Mouse (Mus musculus): Measurements from ENCODE around the gene Dhx34. TPM values are rescaled to one million over a fixed set of nuclear protein-coding genes. Genes with fewer than 3 reads are reported as not detected.
A peak's percentile ranks its signal among the peaks of the same experiment; 100 is the strongest.

Gene Dhx34
- polyA plus RNA-seq, 1 experiment from 2014 or later = 19.0 TPM

DNA sequence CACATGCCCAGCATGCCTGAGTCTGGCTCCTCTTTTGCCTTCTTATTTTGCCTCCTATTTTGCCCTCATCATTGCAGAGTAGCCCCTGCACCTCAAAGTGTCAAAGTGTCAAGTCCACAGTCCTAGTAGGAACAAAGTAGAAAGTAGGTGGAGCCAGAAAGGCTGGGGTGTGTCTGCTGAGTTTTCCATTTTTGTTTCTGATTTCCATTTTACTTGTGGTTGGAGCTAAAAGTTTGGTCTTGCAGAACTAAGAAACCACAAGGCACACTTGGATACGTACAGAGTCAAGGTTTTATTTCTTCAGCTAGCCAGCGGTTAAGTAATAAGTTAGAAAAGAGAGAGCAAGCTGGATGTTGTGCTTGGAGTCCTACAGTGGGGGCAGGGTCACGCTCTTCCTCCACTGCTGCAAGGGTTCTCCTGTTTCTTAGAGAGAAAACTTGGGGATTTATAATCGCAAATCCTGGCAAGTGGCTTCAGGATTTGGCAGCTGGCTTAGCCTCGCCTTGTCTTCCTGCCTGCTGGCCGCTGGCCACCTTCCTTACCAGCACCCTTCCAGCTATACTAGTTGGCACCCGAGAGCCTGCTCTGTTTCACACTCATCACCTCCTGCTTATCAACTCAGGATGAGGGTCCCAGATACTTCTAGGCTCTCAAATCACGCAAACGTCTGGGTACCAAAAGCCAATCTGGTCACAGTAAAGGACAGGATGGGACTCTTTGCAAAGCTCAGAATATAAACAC is 66.5 kb downstream of the Dhx34 start:
- DNase-seq (ENCODE audit: low spot score) = no peak
- H3K9me3 ChIP-seq = no peaks in the 10 kb centered on the region
- 75% methylated on average over 9 of the region's 9 CpGs for WGBS
- H3K36me3 ChIP-seq (replicated peaks) = no peaks in the 10 kb centered on the region; the same call in 1 of the 2 replicates
- no peak overlapping the region for H3K4me3 ChIP-seq
- peaks cover 6% of the 10 kb centered on the region for H3K4me1 ChIP-seq
- H3K27me3 ChIP-seq (replicated peaks; ENCODE audit: low read depth, poor library complexity, severe bottlenecking) = peaks cover 35% of the 10 kb centered on the region
- no peak overlapping the region for H3K27ac ChIP-seq (replicated peaks)

- Histone ChIP-seq H3K27ac (replicated peaks) (no peak overlapping the region), H3K4me3 (no peak overlapping the region), H3K36me3 (replicated peaks) (no peaks in the 10 kb centered on the region; the same call in 1 of the 2 replicates), H3K27me3 (replicated peaks; ENCODE audit: low read depth, poor library complexity, severe bottlenecking) (peaks cover 17% of the 10 kb centered on the region), H3K4me1 (peaks cover under 1% of the 10 kb centered on the region; the same call in 1 of the 2 replicates), H3K9me3 (no peaks in the 10 kb centered on the region)
- DNase-seq (ENCODE audit: low spot score) = peak; percentile 67
- 20% methylated on average over 10 of the region's 10 CpGs for WGBS
These were observed 68.3 kb downstream of the Dhx34 start for GRCm38 (mm10) chr7:16153522-16153921.

DNA sequence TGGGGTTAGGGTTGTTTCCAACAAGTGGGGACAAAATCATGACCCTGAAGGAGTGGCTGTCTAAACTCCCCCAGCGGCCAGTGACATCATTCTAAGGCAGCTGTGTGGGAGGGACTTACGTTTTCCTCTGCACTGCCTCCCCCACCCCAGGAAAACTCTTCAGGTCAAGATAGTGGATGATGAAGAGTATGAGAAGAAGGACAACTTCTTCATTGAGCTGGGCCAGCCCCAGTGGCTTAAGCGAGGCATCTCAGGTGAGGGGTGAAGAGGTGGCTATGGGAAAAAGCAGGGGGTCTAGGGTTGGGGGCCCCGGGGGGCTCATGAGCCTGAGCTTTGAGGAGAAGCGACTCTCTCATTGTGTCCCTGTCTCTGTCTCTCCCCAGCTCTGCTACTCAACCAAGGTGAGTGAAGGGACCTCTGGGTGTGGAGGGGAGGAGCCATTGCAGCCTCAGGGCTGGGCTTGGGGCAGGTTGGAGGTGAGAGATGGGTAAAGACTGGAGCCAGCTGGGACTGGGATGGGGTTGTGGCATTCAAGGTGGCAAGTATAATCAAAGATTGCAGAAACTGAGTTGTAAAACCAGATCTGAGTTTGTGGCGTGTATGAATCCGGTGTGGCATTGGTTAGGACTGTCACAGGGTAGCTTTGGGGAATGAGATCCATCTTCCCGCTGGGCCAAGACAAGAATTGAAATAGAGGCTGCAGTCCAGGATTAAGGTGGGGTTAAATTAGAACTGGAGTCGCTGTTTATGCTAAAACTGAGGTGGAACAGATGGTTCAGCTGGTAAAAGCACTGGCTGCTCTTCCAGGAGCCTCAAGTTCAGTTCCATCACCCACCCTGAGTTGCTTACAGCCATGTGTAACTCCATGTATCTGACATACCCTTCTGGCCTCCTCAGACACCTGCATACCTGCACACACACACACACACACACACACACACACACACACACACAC is 71.4 kb downstream of the Dhx34 start:
- peaks cover 21% of the 10 kb centered on the region for H3K27me3 ChIP-seq (replicated peaks; ENCODE audit: low read depth, poor library complexity, severe bottlenecking)
- H3K4me1 ChIP-seq = no peaks in the 10 kb centered on the region
- no peak for DNase-seq (ENCODE audit: low spot score)
- H3K4me3 ChIP-seq = no peak overlapping the region
- H3K9me3 ChIP-seq = no peaks in the 10 kb centered on the region
- WGBS = 72% methylated on average over 9 of the region's 9 CpGs
- peaks cover under 1% of the 10 kb centered on the region; the same call in 1 of the 2 replicates for H3K36me3 ChIP-seq (replicated peaks)
- H3K27ac ChIP-seq (replicated peaks) = no peak overlapping the region

DNA sequence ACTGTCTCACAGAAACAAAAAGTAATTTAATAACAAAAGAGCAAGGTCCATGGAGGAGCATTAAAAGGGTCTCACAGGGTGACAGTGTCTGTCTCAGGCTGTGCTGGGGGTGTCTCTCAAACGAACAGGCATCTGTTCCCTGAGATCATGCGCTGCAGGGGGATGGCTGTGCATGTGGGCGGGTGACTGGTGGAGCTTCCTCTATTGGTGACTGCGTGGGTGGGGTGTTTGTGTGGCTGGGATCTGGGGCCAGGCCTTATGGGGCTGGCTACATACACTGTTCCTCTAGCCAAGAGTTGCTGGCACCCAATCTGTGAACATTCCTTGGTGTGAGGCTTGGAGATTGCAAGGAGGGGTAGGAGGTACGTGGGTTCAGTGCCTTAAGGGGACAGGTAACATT is 72.6 kb downstream of the Dhx34 start:
- no peaks in the 10 kb centered on the region for H3K9me3 ChIP-seq
- 61% methylated on average over 5 of the region's 5 CpGs for WGBS
- DNase-seq (ENCODE audit: low spot score) = no peak
- no peak overlapping the region for H3K27ac ChIP-seq (replicated peaks)
- H3K36me3 ChIP-seq (replicated peaks) = peaks cover 9% of the 10 kb centered on the region
- H3K4me1 ChIP-seq = no peaks in the 10 kb centered on the region
- no peak overlapping the region for H3K4me3 ChIP-seq
- H3K27me3 ChIP-seq (replicated peaks; ENCODE audit: low read depth, poor library complexity, severe bottlenecking) = peaks cover 26% of the 10 kb centered on the region

- peaks cover 26% of the 10 kb centered on the region for H3K27me3 ChIP-seq (replicated peaks; ENCODE audit: low read depth, poor library complexity, severe bottlenecking)
- WGBS = 13% methylated on average over 15 of the region's 15 CpGs
- H3K4me3 ChIP-seq = no peak overlapping the region
- peaks cover 9% of the 10 kb centered on the region for H3K36me3 ChIP-seq (replicated peaks)
- H3K4me1 ChIP-seq = no peaks in the 10 kb centered on the region
- H3K27ac ChIP-seq (replicated peaks) = no peak overlapping the region
- peak; percentile 84 for DNase-seq (ENCODE audit: low spot score)
- no peaks in the 10 kb centered on the region for H3K9me3 ChIP-seq
These were observed 74.2 kb downstream of the Dhx34 start for GRCm38 (mm10) chr7:16147643-16148042.

Other genes with a start within 250 kb of the Dhx34 start
- 8.9 and 9.2 TPM in 2 replicates for gene Bicra, start 174.1 kb downstream of the Dhx34 start, polyA plus RNA-seq (2016; fragmentation: Nextera tagmentation; extraction: Ambion mirVana)
- 0.05 TPM in 1 of 2 replicates, not detected in the other for gene Zfp541, start 160.2 kb downstream of the Dhx34 start, polyA plus RNA-seq (2016; fragmentation: Nextera tagmentation; extraction: Ambion mirVana)
- gene Napa, start 123.6 kb downstream of the Dhx34 start, polyA plus RNA-seq (2016; fragmentation: Nextera tagmentation; extraction: Ambion mirVana) = 200 and 202 TPM in 2 replicates
- 25.8 and 26.7 TPM in 2 replicates for gene Kptn, start 102.1 kb downstream of the Dhx34 start, polyA plus RNA-seq (2016; fragmentation: Nextera tagmentation; extraction: Ambion mirVana)
- gene Slc8a2, start 92.2 kb downstream of the Dhx34 start, polyA plus RNA-seq (2016; fragmentation: Nextera tagmentation; extraction: Ambion mirVana) = 0.16 and 0.20 TPM in 2 replicates
- 55.5 and 67.7 TPM in 2 replicates for gene Meis3, start 46.9 kb downstream of the Dhx34 start, polyA plus RNA-seq (2016; fragmentation: Nextera tagmentation; extraction: Ambion mirVana)
- gene C5ar2, start 22.1 kb upstream of the Dhx34 start, polyA plus RNA-seq (2016; fragmentation: Nextera tagmentation; extraction: Ambion mirVana) = 0.05 and 0.09 TPM in 2 replicates
- gene C5ar1, start 37.5 kb upstream of the Dhx34 start, polyA plus RNA-seq (2016; fragmentation: Nextera tagmentation; extraction: Ambion mirVana) = 0.54 and 0.64 TPM in 2 replicates
- 5.9 and 9.1 TPM in 2 replicates for gene Inafm1, start 51.6 kb upstream of the Dhx34 start, polyA plus RNA-seq (2016; fragmentation: Nextera tagmentation; extraction: Ambion mirVana)
- gene Ccdc9, start 64.8 kb upstream of the Dhx34 start, polyA plus RNA-seq (2016; fragmentation: Nextera tagmentation; extraction: Ambion mirVana) = 27.1 and 27.5 TPM in 2 replicates
- gene Bbc3, start 86.4 kb upstream of the Dhx34 start, polyA plus RNA-seq (2016; fragmentation: Nextera tagmentation; extraction: Ambion mirVana) = 12.9 and 13.4 TPM in 2 replicates
- 479 and 497 TPM in 2 replicates for gene Sae1, start 165.8 kb upstream of the Dhx34 start, polyA plus RNA-seq (2016; fragmentation: Nextera tagmentation; extraction: Ambion mirVana)
- gene Zc3h4, start 178.9 kb upstream of the Dhx34 start, polyA plus RNA-seq (2016; fragmentation: Nextera tagmentation; extraction: Ambion mirVana) = 20.5 and 22.2 TPM in 2 replicates
- gene Tmem160, start 230.7 kb upstream of the Dhx34 start, polyA plus RNA-seq (2016; fragmentation: Nextera tagmentation; extraction: Ambion mirVana) = 71.5 and 76.4 TPM in 2 replicates